Mouse (Mus musculus) myocyte (in vitro differentiated cells): ENCODE results near the gene Mtrex.

ENCODE experiments used
- CEBPB ChIP-seq: IDR thresholded peaks from 2 replicates; pipeline ENCODE4 v1.6.1; 2011; ENCODE audit warnings: mild to moderate bottlenecking, moderate library complexity; ENCODE audit not compliant: poor library complexity, insufficient read depth, severe bottlenecking
- E2F4 ChIP-seq: IDR thresholded peaks from one replicate; pipeline ENCODE4 v1.6.1; 2011; ENCODE audit warnings: mild to moderate bottlenecking, control low read depth, moderate library complexity; ENCODE audit not compliant: insufficient read depth
- MAX ChIP-seq: IDR thresholded peaks from one replicate; pipeline ENCODE4 v1.6.1; 2011; ENCODE audit warnings: low read depth, mild to moderate bottlenecking, control low read depth
- MYOD1 ChIP-seq, 3 experiments: IDR thresholded peaks; one replicate each; pipeline ENCODE4 v1.6.1; 2011; ENCODE audit warnings: control low read depth in 2 of 3, low read depth in 2 of 3, mild to moderate bottlenecking in 2 of 3, moderate library complexity in 1 of 3; ENCODE audit not compliant: insufficient read length in 2 of 3, control insufficient read depth in 1 of 3
- MYOG ChIP-seq, 3 experiments: IDR thresholded peaks; one replicate each; pipeline ENCODE4 v1.6.1; 2011; ENCODE audit warnings: control low read depth in 2 of 3, low read depth in 2 of 3, mild to moderate bottlenecking in 2 of 3; ENCODE audit not compliant: insufficient read length in 2 of 3, control insufficient read depth in 1 of 3, insufficient read depth in 1 of 3
- POLR2A ChIP-seq: IDR thresholded peaks from one replicate; pipeline ENCODE4 v1.6.1; 2011; ENCODE audit warnings: low read depth, mild to moderate bottlenecking, control low read depth, moderate library complexity; ENCODE audit not compliant: insufficient read length
- POLR2AphosphoS2 ChIP-seq: IDR thresholded peaks from one replicate; pipeline ENCODE4 v1.6.1; 2011; ENCODE audit warnings: low read depth, control low read depth; ENCODE audit not compliant: insufficient read length
- REST ChIP-seq: IDR thresholded peaks from one replicate; pipeline ENCODE4 v1.6.1; 2011; ENCODE audit warnings: mild to moderate bottlenecking, control low read depth, moderate library complexity; ENCODE audit not compliant: insufficient read depth, insufficient read length
- SRF ChIP-seq: IDR thresholded peaks from one replicate; pipeline ENCODE4 v1.6.1; 2011; ENCODE audit warnings: low read depth; ENCODE audit not compliant: control insufficient read depth, insufficient read length
- TCF12 ChIP-seq: IDR thresholded peaks from one replicate; pipeline ENCODE4 v1.6.1; 2011; ENCODE audit warnings: mild to moderate bottlenecking, control low read depth; ENCODE audit not compliant: poor library complexity, insufficient read depth, severe bottlenecking
- TCF3 ChIP-seq: IDR thresholded peaks from one replicate; pipeline ENCODE4 v1.6.1; 2011; ENCODE audit warnings: low read depth, control low read depth; ENCODE audit not compliant: insufficient read length
- USF1 ChIP-seq: IDR thresholded peaks from one replicate; pipeline ENCODE4 v1.6.1; 2011; ENCODE audit warnings: low read depth, mild to moderate bottlenecking, control low read depth, moderate library complexity

DNA sequence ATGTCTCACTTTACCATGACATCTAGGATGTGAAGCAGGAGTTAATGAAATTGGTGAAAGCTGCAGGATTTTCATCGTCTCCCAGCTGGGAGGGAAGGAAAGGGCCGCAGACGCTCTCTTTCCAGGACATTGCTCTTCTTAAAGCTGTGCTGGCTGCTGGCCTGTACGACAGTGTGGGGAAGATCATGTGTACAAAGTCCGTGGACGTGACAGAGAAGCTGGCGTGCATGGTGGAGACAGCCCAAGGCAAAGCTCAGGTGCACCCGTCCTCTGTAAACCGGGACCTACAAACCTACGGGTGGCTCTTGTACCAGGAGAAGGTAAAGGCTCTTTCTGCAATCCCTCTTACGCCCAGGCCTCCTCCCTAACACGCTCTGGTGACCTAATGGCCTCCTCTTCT is 37.2 kb upstream of the Mtrex start:
- TF ChIP-seq POLR2A, result no peak
- TF ChIP-seq CEBPB, result no peak
- TF ChIP-seq MAX, result no peak
- TF ChIP-seq POLR2AphosphoS2, result no peak
- TF ChIP-seq MYOG (IDR thresholded peaks at IDR 0.05; ENCODE audit: control insufficient read depth in 1 of 3, insufficient read depth in 1 of 3, insufficient read length in 2 of 3, low read depth in 2 of 3), result no peak
- no peak for TF ChIP-seq TCF12
- no peak for TF ChIP-seq SRF
- TF ChIP-seq USF1, result no peak
- TF ChIP-seq TCF3, result no peak
- no peak for TF ChIP-seq MYOD1 (IDR thresholded peaks at IDR 0.05; ENCODE audit: control insufficient read depth in 1 of 3, insufficient read length in 2 of 3, low read depth in 2 of 3)
- no peak for TF ChIP-seq E2F4
- no peak for TF ChIP-seq REST
